Mouse (Mus musculus) ovary, postnatal 36 days (tissue): ENCODE measurements around the gene Epb41l2.
A peak's percentile ranks its signal among the peaks of the same experiment; 100 is the strongest.

Source experiments
- DNase-seq: peaks from one replicate; pipeline ENCODE4 v3.0.0; 2022; ENCODE audit warnings: low spot score, mixed read lengths

Epb41l2 gene

DNA sequence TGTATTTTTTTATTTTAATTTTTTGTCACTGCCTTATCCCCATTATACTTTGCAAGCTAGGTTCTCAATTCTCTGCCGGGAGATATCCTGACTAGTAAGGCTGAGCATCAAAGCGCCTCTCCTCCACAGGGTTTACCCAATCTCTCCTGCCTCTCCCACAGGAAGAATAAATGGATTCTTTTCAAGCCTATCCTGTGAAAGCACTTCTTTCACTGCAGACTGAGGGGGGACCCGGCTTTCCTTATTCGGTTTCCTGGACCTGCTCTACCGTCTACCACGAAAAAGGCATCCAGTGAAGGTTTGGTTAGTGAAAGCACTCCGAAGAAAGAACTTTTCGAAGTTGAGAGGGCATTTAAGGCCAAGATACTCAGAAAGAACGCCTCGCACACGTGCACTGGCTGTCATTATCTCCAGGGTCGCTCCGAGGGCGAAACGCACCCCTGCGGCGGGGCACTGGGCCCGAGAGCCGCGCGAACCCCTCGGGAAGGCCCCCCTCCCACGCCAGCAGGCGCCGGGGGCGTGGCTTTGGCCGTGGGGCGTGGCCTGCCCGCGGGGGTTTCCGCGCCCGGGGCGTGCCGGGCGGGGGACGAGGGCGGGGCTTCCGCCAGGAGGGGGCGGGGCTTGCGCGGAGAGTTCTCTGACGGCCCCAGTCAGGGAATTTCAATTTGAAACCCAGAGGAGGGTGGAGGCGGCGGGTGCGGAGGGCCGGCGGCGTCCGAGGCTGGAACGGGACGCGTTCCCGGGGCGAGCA lies at the start of gene Epb41l2:
TSS of gene Epb41l2 (plus strand) at position 591 of the 751 bp plus-strand sequence.
- peak; percentile 97 for DNase-seq

DNA sequence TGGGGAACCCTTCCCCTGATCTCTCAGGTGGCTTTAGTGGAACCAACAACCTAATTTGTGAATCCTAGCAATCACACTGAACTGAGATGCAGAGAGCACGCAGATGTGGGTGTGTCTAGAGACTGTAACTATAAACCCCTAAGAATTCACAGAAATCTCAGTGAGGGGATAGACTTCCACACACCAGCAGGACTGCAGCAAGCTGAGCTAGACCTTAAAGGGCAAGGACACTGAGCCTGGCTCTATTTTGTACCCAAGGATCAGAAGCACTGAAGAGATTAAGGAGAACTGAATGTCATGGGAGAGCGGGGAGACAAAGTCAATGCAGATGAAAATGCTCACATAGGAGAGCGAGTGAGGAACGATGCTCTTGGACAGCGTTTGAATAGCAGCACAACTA lies 49.6 kb upstream of the Epb41l2 start:
- no peak for DNase-seq

DNA sequence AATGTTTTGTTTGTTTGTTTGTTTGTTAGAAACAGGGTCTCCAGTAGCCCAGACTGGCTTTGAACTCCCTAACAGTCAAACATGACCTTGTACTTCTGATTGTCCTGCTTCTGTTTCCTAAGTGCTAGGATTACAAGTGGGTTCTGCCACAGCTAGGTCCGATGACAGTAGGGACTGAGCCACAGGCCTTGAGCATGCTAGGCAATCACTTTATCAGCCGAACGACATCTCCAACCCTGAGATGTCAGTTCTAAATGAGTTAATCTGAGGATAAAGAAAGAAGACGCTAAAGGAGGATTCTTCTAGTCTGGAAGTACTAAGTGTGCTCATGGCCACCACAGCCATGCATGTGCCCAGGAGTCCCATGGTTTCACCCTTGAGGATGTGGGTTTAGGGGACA lies 48.9 kb upstream of the Epb41l2 start:
- no peak for DNase-seq

DNA sequence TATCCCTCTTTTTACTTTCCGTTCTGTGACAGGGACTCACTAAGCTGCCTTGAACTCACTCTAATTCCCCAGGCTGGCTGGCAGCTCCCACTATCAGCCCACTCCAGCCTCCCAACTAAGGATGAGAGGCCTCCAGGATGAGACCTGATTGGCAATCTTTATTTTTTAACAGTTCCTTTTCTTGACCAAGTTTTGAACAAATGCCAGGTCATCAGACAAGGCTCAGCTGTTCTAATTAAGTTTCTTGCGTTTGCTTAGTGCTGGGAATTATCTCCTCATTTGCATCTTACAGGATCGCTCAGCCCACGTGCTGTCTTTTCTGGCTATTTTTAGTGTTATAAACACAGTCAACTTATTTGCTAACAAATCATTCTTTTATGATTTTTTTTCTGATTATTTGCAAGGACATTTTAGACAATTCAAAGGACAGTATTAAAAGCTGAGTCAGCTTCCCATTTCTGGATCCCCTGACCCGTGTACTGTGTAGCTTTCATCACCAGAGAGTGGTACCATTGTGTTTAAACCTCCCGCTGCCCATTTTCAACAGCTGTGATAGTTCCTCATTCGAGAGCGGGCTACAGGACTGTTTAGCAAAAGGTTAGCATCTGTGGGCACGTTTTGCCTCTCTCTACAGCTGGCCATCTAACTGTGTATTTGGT lies 47.9 kb upstream of the Epb41l2 start:
- no peak for DNase-seq

DNA sequence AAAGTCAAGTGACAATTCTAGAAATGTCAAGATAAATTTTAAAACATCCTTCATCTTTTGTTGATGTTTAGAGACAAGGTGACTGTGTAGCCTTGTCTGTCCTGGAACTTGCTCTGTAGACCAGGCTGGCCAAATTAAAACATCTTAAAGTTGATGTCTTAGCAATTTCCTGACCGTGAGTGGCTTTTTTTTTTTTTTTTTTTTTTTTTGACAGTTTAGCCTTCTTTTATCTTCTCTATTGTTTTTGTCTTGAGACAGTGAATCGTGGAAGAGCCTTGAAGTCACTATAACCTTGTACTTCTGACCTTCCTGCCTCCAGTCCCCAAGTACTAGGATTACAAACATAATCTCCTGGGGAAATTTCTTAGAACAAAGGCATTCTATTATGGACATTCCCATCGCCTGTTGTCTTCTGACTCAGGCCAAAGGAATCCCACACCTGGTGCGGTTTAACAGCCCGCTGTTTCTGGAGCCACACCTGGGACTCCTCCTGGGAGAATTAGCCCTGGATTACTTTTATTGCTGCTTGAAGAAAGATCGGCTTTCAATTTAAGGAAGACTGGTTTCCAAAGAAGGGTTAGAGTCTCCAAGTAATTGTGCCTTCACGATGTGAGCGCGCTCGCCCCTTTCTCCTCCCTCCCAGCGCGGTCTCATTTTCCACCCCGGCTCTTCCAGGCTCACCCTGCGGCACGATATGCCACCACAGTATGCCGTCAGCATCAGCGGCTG lies 45.6 kb upstream of the Epb41l2 start:
- no peak for DNase-seq

DNA sequence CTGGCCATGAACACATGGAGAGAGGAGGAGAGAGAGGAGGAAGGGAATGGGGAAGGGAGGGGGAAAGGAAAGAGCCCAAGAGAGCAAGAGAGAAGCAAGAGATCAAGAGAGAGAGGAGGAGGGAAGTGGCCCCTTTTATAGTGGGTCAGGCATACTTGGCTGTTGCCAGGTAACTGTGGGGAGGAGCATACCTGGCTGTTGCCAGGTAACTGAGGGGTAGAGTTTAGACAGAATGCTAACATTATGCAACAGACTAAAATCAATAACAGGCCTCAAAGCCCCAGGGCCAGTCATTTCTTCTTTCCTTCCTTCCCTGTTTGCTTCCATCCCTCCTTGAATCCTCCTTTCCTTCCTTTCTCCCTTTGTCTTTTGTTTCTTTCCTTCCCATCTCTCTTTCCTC lies 41.9 kb upstream of the Epb41l2 start:
- DNase-seq = no peak

DNA sequence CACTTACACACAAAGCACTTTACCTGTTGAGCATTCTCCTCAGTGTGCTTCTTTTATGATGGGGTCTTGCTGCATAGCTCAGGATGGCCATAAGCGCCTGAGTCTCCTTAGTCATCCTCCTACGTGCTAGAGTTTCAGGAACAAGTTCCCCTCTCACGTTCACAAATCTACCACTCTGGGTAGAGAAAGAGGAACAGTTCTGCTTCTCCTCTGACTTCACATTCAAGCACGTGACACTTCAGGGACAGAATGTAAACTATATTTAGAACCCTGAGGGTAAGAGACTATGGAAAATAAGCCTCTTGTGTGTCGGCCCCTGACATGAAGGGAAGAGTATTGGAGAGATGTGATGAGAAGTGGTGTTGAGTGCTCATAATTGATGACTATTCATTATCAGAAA lies 41.2 kb upstream of the Epb41l2 start:
- no peak for DNase-seq

DNA sequence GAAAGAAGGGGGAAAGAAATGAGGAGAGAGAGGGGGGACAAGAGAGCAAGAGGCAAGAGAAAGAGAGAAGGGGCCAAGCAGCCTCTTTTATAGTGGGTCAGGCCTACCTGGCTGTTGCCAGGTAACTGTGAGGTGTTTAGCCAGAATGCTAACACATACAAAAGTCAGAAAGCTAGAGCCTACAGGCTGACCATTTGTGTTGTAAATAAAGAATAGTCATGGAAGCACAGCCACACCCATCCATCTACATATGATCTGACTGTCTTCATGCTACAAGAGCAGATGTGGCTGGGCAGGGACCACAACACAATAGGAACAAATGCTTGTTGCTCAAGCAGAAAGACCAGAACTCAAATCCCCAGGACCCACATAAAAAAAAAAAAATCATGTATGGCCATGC lies 40.1 kb upstream of the Epb41l2 start:
- no peak for DNase-seq

DNA sequence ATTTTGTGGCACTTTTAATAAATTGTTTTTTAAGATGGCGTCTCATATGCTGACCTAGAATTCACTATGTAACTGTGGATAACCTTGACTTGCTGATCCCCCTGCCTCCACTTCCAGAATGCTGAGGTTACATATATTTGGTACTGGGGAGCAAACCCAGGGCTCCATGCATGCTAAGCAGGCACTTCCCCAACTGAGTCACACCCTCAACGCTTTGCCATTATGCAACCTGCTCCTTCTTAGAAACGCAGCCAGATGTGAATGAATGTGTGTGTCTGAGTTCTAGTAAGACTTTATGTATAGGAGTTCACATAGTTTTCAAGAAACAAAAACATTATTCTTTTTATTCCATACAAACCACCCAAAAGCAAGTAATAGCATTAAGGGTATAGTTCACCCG lies 38.4 kb upstream of the Epb41l2 start:
- DNase-seq = no peak

DNA sequence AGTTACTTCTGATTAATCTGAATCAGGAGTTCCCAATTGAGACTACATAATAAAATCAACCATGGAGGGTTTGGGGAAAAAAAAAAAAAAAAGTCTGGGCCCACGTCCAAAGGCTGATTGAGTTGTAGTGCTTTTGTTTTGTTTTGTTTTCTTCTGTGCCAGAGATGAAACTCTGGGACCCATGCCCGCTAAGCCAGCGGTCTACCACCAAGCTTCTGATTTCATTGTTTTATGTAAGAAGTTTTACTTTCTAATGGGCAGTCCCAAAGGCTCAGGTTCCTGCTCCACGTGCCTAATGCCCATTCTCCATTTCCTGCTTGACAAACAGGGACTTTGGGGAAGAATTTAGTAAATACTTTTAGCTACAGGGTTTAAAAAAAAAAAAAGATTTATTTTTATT lies 33.9 kb upstream of the Epb41l2 start:
- peak; percentile 16 for DNase-seq

DNA sequence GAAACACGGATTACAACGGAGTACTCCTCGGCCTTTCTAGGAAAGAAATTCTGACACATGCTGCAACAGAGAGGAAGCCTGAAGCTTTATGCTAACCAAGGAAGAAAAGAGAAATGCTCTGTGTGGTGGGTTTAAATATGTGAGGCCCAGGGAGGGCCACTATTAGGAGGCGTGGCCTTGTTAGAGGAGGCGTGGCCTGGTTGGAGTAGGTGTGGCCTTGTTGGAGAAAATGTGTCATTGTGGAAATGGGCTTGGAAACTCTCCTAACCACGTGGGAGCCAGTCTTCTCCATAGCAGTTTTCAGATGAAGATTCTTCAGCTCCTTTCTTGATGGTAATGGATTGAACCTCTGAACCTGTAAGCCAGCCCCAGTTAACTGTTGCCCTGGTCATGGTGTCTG lies 32.1 kb upstream of the Epb41l2 start:
- no peak for DNase-seq

DNA sequence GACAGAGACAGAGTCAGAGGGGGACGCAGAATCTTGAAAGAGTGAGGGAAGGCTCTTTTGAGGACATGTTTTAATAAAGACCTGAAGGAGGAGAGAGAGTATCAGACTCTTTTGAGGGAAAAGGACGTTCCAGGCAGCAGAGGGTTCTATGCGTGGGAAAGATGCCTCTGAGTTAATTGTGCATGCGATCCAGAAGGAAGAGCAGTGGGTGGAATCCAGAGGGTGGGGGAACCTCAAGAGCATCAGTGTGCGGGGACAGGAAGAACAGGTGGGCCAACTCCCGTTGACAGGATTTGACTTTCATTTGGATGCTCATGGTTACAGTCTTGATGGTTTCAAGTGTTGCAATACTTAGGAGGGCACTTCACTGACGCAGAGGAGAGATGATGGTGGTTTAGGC lies 29.5 kb upstream of the Epb41l2 start:
- no peak for DNase-seq

DNA sequence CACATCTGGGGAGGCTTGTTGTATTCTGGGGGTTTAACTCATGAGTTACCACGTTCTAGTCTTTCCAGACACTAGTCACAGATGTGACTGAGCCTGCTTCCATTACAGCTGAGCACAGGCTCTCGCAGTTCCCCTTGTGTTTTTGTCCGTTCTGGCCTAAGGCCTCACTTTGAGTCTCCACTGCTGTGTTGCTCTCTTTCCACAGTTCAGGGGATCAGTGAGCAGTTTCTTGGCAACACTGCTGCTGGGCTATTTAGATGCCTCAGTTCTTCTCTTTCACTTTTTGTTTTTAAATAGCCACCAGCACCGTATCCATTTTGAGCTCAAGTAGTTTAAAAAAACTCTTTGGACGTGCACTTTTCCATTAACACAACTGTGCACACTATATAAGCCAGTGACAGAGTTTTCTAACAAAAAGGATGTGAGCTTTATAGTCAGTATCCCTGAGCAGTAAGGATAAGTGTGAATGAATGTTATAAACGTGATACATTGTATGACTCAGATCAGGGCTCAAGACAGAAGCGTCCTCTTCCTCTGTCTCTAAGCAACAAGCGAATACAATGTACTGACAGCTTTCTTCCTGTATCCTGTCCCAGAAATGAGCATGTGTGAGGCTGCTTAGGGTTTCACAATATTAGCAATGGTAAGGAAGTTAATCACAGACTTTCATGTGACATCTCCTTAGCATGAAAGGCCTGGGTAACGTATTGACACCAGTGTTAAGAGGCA lies 28.1 kb upstream of the Epb41l2 start:
- no peak for DNase-seq

DNA sequence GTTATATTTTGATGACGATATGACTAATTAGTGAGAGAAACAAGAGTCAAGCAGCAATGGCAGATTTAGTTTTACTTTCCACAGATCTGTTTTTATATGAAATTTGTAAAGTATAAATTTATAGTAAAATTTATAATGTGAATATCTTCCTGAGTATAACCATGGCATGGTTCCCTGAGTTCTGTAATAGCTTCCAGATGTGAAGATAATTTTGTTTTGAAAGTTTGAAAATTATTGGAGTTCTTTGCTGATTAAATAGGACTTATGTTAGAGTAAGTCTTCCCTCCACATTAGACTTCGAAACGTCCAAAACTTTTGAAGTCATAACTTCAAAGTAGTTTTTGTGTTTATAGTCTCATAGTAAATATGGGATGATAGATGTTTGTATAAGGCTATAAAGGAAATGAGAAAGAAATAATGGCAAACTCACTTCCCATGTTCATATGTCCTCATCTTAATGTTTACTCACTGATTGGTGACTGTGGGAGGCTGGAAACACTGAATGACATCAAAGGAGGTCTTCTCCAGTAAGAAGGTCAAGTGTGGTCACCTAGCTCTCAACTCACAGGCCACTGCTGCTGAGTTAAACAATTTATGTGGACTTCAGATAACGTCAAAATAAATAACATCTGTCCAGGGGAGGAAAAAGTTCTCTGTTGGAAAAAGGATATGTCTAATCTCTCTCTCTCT lies 26.1 kb upstream of the Epb41l2 start:
- no peak for DNase-seq

DNA sequence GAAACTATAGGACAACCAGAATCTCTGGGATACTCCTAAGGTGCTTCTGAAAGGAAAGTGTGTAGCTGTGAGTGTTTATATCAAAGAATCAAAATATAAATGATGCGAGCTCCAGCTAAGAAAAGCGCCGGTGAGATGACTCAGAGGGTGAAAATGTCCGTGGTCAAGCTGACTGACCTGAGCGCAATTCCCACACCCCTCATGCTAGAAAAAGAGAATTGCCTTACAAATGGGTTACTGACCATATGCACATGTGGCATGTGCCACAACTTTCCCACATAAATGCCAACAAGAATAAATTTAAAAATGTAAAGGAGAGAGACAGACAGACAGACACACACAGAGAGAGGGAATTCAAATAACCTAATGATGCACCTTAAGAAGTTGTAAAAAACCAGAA lies 18.9 kb upstream of the Epb41l2 start:
- DNase-seq = no peak

DNA sequence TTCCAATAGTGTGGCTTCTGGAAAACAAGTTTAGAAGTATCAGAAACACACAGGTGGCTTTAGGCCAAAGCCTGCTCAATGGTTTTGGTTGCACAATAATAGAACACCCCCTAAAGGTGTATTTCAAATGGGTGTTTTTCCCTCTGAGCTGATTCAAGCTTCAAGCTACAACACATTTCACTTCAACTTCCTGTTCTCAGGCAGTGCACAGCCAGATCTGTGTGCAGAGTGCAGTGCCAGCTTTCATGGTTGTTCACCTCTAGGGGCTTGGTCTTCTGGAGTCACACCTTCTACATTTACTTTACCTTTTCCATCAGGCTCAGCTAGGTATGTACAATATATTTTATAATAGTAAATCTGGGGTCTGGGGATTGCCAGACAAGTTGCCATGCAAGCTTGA lies 16.8 kb upstream of the Epb41l2 start:
- DNase-seq = no peak

DNA sequence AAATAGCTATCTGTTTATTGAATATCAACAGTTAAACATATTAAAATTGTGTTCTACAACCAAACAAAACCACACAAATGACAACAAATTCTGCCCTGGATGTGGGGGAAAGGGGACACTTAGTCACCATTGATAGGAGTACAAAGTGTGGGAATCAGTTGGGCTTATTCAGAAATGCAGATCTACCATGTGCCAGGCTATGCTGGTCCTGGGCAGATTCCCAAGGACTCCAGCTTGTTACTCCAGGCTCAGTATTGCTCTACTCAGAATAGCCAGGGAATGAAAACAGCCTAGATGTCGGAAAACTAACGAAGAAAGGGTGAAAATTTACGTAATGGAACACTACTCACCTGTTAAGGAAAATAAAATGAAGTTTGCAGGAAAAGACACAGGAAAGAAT lies 5.7 kb upstream of the Epb41l2 start:
- no peak for DNase-seq

DNA sequence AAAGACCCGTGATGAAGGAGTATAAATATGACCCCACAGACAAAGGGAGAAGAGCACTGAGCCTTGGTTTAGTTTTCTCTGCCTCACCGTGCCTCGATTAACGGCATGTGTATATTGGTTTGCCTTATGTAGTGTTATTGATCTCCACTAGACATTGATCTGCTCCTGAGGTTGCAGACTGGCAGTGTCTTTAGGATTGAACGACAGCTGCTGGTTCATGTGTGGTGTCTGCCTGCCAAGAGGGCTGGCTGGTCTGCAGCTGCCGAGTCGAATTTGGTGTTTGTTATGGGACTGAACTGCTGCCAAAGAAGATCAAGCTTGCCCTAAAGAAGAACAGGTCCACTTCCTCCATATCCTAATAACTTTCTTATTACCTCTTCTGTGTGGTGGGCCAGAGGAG lies 5.2 kb upstream of the Epb41l2 start:
- DNase-seq = no peak

DNA sequence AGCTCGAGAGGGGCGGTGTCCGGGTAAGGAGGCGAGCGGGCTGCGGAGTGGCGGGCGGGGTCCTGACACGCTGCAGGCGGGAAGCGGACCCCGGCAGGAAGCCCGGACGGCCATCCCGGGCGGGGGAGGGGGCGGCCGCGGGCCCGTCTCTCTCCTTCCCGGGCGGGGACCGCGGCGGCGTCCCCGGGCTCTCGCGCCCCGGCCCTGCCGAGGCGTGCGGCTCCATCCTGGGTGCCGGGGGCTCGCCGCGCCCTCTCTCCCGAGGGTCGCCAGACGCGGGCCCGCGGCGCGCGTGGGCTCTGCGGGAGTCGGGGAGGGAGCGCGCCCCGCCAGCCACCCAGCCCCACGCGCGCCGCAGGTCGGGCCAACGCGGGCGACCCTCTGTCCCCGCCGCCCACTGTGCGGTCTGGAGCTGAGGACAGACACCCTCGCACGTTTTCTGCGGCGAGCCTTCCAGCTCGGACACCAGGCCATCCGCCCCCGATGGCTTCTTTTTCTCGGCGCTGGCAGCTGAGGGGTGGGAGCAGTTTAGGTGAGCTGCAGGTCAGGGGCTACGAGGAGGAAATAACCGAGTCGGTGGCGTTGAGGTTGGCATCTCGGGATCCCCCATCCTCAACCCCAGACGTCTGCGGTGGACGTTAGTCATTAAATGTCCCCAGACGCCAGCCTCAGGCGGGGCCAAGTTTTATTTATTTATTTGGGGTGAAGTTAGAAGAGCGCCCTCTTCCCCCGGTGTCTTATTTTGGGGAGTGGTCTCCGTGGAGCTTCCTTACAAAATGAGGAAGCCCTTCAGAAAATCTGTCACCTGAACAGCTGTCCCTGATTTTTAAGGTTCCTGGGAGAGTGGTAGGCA lies 587 bp downstream of the Epb41l2 start:
- DNase-seq = peak; percentile 44

DNA sequence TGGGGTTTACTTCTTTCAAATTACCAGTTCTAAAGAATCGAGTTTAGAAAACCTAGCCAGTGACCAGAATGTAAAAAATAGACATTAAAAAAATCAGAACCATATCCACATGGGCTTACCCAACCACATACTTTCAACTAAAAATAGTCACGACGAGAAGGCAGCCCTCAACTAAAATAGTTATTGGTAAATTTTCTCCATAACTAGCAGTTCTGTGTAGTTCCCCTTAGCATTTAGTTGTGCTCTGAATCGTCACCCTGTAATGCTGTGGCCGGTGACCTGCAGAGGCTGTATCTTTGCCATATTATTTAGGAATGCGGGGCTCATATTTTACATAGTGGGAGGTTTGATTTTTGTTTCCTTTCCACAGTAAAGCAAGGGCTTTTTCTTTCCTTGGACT lies 2.6 kb downstream of the Epb41l2 start:
- DNase-seq = no peak

DNA sequence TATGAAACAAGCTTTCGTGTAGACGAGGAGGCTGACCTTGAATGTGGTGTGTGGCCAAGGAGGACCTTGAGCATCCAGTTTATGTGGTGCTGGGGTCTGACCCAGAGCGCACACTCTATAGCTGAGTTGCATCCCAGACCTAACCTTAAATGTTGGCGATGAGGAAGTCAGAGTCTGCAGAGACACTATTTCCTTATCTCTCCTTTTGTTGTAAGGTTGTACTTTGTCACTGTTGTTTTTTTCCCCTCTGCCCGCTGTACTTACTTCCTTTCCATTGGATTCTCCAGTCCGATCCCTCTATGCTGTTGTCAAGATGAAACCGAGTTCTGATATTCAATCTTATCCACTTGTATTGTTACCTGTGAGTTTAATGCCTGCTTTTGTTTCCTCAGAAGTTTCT lies 5.6 kb downstream of the Epb41l2 start:
- no peak for DNase-seq
